Mouse (Mus musculus): ENCODE results near the gene Exoc4.

DNA sequence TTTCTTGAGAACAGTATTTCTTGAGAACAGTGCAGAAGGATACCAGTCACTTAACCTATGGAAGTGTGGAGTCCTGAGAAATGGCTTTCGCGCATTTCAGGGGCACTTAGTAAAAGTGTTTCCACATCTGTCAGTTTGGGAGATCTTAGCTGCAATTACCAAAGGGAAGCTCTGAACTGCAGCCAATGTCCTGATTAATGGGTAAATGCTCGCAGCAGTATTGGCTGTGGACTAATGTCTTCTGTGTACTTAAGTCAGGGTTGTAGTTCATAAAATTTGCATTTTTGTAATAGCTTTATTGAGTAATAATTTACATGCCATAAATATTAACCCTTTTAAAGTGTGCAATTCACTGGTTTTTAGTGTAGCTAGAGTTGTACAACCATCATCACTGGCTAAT, 709.4 kb downstream of the Exoc4 start:
- TF ChIP-seq CTCF (IDR thresholded peaks at IDR 0.05; ENCODE audit: low read depth, low read length) (no peak), POLR2AphosphoS5 (IDR thresholded peaks at IDR 0.05; ENCODE audit: insufficient replicate concordance, low read depth, low read length) (no peak)

Data from G1E (cell line).